Mouse (Mus musculus) midbrain, embryonic 16.5 days (tissue): ENCODE results near the gene Szt2. TPM values are rescaled to one million over a fixed set of nuclear protein-coding genes. Genes with fewer than 3 reads are reported as not detected.

Source experiments
- ATAC-seq: fragments of 200-750 bp; cut with Nextera tagmentation; 2 replicates; pipeline ENCODE4 v1.8.0; 2017; ENCODE audit warnings: moderate TSS enrichment
- H3K27ac ChIP-seq: fragments of 300-500 bp; sonication (generic); 2 replicates; pipeline ENCODE4 v1.5.1; 2014; ENCODE audit warnings: mild to moderate bottlenecking, low read length, mixed read lengths
- H3K27me3 ChIP-seq: fragments of 300-500 bp; sonication (generic); 2 replicates; pipeline ENCODE4 v1.6.1; 2014; ENCODE audit warnings: low read depth, low read length, mixed read lengths; ENCODE audit not compliant: control insufficient read depth, insufficient read depth
- H3K36me3 ChIP-seq: fragments of 300-500 bp; sonication (generic); 2 replicates; pipeline ENCODE4 v1.6.1; 2014; ENCODE audit warnings: mild to moderate bottlenecking, low read length, moderate library complexity, mixed read lengths; ENCODE audit not compliant: control insufficient read depth, insufficient read depth
- H3K4me1 ChIP-seq: fragments of 300-500 bp; sonication (generic); 2 replicates; pipeline ENCODE4 v1.6.1; 2014; ENCODE audit warnings: mild to moderate bottlenecking, low read length, mixed read lengths; ENCODE audit not compliant: control insufficient read depth, insufficient read depth
- H3K4me2 ChIP-seq: fragments of 300-500 bp; sonication (generic); 2 replicates; pipeline ENCODE4 v1.6.1; 2014; ENCODE audit warnings: mild to moderate bottlenecking, low read length, mixed read lengths
- H3K4me3 ChIP-seq: fragments of 300-500 bp; sonication (generic); 2 replicates; pipeline ENCODE4 v1.5.1; 2014; ENCODE audit warnings: low read depth, mild to moderate bottlenecking, low read length, moderate library complexity, mixed read lengths
- H3K9ac ChIP-seq: fragments of 300-500 bp; sonication (generic); 2 replicates; pipeline ENCODE4 v1.6.1; 2014; ENCODE audit warnings: low read depth, low read length, mixed read lengths
- H3K9me3 ChIP-seq: fragments of 300-500 bp; sonication (generic); replicated peaks from 2 replicates; pipeline ENCODE4 v1.6.1; 2014; ENCODE audit warnings: mild to moderate bottlenecking, low read length, mixed read lengths; ENCODE audit not compliant: control insufficient read depth, poor library complexity, severe bottlenecking
- WGBS: fragments of 180-500 bp; shearing (Covaris S2); extraction: QIAGEN DNeasy Blood & Tissue Kit; methylation state at CpG from one replicate; pipeline ENCODE4 v1.1.7; 2014; 5-methylcytosine and 5-hydroxymethylcytosine counted together
- polyA plus RNA-seq: library from polyadenylated mRNA; unstranded; fragments of >200 nt; fragmentation: Nextera tagmentation; extraction: Ambion mirVana; gene quantifications from 2 replicates; pipeline ENCODE4 v1.2.1, GENCODE M21; 2015

The Szt2 gene
- polyA plus RNA-seq, 1 experiment from 2014 or later = 8.7 TPM

DNA sequence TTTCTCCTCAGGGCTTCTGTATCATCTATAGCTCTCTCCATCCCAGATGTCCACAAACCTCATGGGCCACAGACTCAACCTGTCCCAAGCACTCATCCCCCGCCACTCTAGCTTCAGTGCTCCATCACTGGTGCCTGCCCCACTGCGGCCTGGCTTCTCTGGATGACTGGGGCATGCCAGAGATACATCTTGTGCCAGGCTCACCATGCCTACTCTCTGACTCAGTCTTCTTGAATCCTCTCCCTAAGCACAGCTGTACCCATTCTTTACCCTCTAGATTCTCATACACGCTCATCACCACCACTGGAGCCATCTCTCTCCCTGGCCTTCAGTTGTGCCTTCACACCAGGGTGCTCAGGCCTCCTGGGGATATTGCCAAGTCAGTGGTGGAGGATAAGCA is 45.1 kb downstream of the Szt2 start:
- Histone ChIP-seq H3K9ac (no peak overlapping the region), H3K9me3 (no peaks in the 10 kb centered on the region), H3K4me3 (no peak overlapping the region), H3K4me2 (no peak overlapping the region), H3K4me1 (peaks cover 11% of the 10 kb centered on the region), H3K27me3 (no peaks in the 10 kb centered on the region), H3K36me3 (peaks cover 36% of the 10 kb centered on the region), H3K27ac (no peak overlapping the region)
- 96% methylated on average over 3 of the region's 3 CpGs for WGBS
- no peak for ATAC-seq

DNA sequence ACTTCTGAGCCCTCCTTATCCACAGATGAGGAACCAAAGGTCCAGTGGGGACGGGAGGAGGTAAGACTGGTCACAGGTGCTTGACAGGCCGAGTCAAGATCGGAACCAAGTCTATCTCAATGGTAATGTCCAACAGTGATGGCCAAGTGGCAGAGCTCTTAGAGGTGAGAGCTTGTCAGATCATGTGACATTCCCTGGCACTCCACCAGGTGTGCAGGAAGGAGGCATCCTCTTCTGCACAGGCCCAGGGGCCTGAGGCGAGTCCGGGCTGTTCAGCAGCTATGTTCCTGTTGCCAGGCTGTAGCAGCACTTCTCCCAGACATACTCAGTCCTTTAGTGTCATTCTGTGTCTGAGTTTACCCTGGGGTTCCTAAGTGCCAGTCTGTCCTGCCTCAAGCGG is 46.2 kb downstream of the Szt2 start:
- 94% methylated on average over 6 of the region's 6 CpGs for WGBS
- peaks cover 27% of the 10 kb centered on the region for H3K36me3 ChIP-seq
- H3K27ac ChIP-seq = no peak overlapping the region
- no peak overlapping the region for H3K4me2 ChIP-seq
- H3K4me3 ChIP-seq = no peak overlapping the region
- ATAC-seq = no peak
- H3K4me1 ChIP-seq = peaks cover 11% of the 10 kb centered on the region
- no peak overlapping the region for H3K9ac ChIP-seq
- no peaks in the 10 kb centered on the region for H3K27me3 ChIP-seq
- H3K9me3 ChIP-seq = no peaks in the 10 kb centered on the region

DNA sequence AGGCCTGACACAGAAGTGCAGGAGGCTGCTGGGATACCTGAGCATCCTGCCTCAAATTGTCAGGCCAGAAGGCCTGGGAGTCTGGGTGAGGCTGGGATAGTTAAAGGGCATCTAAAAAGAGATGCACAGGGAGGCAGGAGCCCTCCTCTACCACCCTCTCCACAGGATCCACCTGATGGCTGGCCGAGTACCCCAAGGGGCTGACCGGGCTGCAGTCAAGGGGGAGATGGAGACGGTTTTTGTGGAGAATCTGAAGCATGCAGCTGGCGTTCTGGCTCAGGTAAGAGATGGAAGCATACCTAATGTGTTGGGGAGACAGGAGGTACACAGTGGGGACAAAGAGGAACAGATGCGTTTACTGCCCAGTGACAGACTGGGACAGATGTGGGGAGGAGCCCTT is 47.6 kb downstream of the Szt2 start:
- Histone ChIP-seq H3K4me2 (no peak overlapping the region), H3K9me3 (no peaks in the 10 kb centered on the region), H3K4me1 (peaks cover 11% of the 10 kb centered on the region), H3K36me3 (peaks cover 26% of the 10 kb centered on the region), H3K9ac (no peak overlapping the region), H3K27ac (no peak overlapping the region), H3K27me3 (no peaks in the 10 kb centered on the region), H3K4me3 (no peak overlapping the region)
- 88% methylated on average over 5 of the region's 5 CpGs for WGBS
- no peak for ATAC-seq

DNA sequence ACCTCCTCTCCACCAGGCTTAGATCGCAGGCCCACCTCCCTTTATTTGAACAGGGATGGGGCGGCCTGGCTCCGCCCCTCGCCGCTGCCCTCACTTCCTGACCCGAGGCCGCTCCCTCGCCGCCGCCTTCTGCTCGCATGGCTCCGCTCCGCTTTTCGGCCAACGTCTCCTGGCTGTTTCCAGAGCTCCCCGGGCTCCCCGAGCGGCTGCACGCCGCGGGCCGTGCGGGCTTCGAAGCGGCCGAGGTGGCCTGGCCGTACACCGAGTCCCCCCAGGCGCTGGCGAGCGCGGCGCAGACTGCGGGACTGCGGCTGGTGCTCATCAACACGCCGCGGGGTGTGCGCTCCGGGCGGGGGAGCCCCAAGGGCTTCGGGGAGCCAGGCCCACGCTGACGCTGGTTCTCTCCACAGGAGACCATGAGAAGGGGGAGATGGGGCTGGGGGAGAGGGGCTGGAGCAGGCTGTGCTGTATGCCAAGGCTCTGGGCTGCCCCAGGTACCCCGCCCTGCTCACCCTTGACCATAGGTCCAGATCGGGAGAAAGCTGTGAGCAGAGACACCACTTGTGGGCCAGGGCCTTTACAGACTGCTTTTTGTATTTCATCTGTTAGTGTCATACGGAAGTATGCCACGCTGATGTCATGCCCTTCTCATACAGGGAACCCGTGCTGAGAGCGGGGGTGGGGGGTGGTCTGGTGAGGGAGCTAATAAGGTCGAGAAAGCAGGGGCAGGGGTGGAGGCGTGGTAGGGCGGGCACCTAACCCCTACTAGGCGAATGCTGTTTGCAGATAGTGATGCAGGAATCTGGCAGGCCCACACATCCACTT is 49.0 kb downstream of the Szt2 start:
- peak overlapping the region; percentile 86 for H3K9ac ChIP-seq
- H3K36me3 ChIP-seq = peaks cover 20% of the 10 kb centered on the region
- H3K4me1 ChIP-seq = peaks cover 11% of the 10 kb centered on the region
- H3K4me2 ChIP-seq = peak overlapping the region; percentile 78
- H3K4me3 ChIP-seq = peak overlapping the region; percentile 55
- no peaks in the 10 kb centered on the region for H3K9me3 ChIP-seq
- H3K27me3 ChIP-seq = no peaks in the 10 kb centered on the region
- WGBS = under 1% methylated on average over 54 of the region's 54 CpGs
- ATAC-seq = peak; percentile 84
- peak overlapping the region; percentile 87 for H3K27ac ChIP-seq

DNA sequence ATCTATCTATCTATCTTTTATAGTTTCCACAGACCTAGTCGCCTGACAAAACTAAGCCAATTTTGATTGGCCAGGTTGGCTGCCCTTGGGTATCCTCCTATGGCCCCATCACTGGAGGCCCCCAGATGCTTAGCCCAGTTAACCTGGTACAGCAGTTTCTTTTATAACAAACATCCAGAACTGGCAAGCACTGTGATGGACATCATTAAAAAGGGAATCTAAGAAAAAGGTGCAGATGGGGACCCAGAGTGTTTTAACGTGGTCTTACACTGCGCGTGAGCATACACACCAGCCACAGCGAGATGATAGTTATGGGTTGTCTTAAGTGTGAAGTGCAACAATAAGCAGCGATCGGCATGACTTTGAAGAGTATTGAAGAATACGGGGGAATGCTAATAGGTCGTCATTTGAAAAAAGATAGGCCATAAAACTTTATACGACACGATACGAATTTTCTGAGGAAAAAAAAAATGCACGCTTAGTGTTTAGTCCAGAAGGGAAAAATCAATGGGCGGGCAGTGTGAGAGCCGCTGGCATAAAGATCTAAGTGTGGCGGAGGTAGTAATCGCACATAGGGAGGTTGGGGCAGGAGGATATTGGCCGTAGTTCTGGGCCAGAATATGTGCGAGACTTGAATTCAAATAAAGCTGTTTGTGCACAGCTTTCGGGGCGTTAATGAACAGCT is 49.7 kb downstream of the Szt2 start:
- Histone ChIP-seq H3K9me3 (no peaks in the 10 kb centered on the region), H3K4me2 (peak overlapping the region; percentile 78), H3K4me1 (peaks cover 11% of the 10 kb centered on the region), H3K27me3 (no peaks in the 10 kb centered on the region), H3K27ac (peak overlapping the region; percentile 87), H3K4me3 (peak overlapping the region; percentile 55), H3K9ac (peak overlapping the region; percentile 86), H3K36me3 (peaks cover 13% of the 10 kb centered on the region)
- ATAC-seq = peak; percentile 59
- 12% methylated on average over 21 of the region's 21 CpGs for WGBS

DNA sequence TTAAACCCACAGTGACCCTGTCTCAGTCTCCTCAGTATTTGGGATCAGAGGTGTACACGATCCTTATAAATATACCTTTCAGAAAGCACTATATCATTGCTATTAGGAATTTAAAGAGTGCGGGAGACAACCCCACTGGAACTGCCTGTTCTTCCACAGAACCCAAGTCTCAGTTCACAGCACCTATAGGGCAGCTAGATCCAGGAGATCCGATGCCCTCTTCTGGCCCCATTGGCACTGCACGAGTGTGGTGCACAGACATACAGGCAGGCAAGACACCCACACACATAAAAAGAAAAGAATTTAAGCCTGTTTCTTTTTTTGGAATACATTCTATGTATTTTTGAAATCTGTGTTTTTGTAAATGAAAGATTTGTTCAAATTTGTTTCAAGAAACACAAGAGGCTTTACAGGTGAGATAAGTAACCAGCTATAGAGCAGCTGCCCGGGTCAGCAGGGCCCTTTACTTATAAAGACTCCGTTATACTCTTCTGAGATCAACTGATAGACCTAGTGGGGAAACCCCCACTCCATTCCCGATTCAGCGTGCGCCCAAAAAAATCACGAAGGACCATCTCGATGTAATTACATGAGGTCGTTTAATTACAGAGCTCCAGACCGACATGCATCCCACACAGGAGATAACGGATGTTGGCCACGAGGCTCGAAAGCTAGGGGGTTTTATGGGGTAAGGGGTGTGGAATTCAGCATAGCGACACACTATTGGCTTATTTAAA is 50.7 kb downstream of the Szt2 start:
- Histone ChIP-seq H3K4me3 (no peak overlapping the region), H3K4me2 (no peak overlapping the region), H3K27ac (no peak overlapping the region), H3K9ac (no peak overlapping the region), H3K36me3 (peaks cover 6% of the 10 kb centered on the region), H3K9me3 (no peaks in the 10 kb centered on the region), H3K27me3 (no peaks in the 10 kb centered on the region), H3K4me1 (peaks cover 11% of the 10 kb centered on the region)
- 88% methylated on average over 17 of the region's 17 CpGs for WGBS
- no peak for ATAC-seq

DNA sequence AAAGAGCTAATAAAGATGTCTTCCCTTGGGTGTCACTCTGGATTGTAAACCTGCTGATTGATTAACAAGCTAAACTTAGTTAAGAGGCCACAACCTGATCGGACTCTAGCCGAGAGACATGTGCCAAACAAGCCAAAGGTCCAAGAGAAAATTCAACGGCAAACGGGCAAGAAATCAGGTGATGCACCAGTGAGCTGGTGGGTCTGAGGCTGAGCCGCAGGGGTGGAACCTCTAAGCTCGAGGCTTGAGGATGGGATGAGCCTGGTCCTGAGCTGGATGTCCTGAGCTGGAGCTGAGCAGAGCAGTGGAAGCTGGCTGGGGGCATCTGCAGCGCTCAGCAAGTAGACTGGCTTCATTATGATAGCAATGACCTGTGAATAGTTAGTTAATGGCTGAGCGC is 51.6 kb downstream of the Szt2 start:
- no peak overlapping the region for H3K27ac ChIP-seq
- ATAC-seq = no peak
- H3K4me2 ChIP-seq = no peak overlapping the region
- no peaks in the 10 kb centered on the region for H3K27me3 ChIP-seq
- H3K9me3 ChIP-seq = no peaks in the 10 kb centered on the region
- H3K4me1 ChIP-seq = peaks cover 11% of the 10 kb centered on the region
- no peak overlapping the region for H3K9ac ChIP-seq
- no peak overlapping the region for H3K4me3 ChIP-seq
- peaks cover under 1% of the 10 kb centered on the region; the same call in 1 of the 2 replicates for H3K36me3 ChIP-seq
- 82% methylated on average over 8 of the region's 8 CpGs for WGBS

DNA sequence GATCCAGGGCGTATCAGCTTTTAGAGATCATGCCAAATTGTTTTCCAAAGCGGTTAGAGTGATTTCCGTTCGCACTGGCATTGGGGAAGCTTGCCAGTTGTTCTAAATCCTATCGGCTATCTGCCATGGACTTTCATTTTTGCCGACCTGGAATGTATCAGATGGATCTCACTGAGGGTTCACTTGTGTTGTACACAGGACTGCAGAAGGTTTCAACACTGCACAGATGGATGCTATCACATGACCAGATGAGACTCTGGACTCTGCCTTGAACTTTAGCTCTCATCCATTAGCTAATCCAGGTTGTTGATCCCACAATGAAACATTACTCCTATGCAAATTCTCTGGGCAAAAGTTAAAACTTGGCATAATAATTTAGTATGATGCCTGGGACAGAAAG is 52.3 kb downstream of the Szt2 start:
- Histone ChIP-seq H3K36me3 (no peaks in the 10 kb centered on the region), H3K9me3 (no peaks in the 10 kb centered on the region), H3K4me3 (no peak overlapping the region), H3K9ac (no peak overlapping the region), H3K27me3 (no peaks in the 10 kb centered on the region), H3K4me1 (peaks cover 11% of the 10 kb centered on the region), H3K27ac (no peak overlapping the region), H3K4me2 (no peak overlapping the region)
- ATAC-seq = no peak
- WGBS = 91% methylated on average over 6 of the region's 6 CpGs

DNA sequence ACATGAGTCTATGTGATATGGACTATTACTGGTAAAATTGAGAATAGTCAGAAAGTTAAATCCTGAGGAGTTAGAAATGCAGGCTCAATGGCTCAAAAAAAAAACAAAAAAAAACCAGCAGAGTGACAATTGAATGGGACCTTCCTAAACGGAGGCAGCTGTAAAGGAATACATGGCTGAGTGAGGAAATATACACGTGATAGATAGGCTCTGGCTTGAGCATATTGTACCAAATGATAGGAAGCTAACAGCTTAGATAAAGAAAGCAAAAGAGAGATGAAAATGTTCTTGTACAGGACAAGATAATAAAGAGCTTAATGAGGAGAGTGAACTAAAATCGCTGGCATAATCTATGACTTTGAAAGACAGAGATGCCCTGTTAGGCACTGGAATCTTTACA is 54.8 kb downstream of the Szt2 start:
- no peaks in the 10 kb centered on the region for H3K36me3 ChIP-seq
- H3K4me3 ChIP-seq = no peak overlapping the region
- H3K27me3 ChIP-seq = no peaks in the 10 kb centered on the region
- WGBS = 77% methylated on average over 3 of the region's 3 CpGs
- no peaks in the 10 kb centered on the region for H3K9me3 ChIP-seq
- H3K4me1 ChIP-seq = peaks cover 3% of the 10 kb centered on the region
- no peak overlapping the region for H3K4me2 ChIP-seq
- H3K9ac ChIP-seq = no peak overlapping the region
- ATAC-seq = no peak
- no peak overlapping the region for H3K27ac ChIP-seq
